Mouse (Mus musculus) v-Abl transformed pro-B cells (cell line): ENCODE data around the gene Lypd8.
"Not testable (repeated sequence)": the region's sequence is repeated elsewhere in the genome, so short reads cannot be mapped to it uniquely, and the experiment has no call there.

Experiments
- in situ Hi-C, 2 experiments: fragments of 400-800 bp; cut with MboI; formaldehyde crosslinking; loops; one replicate each; pipeline ENCODE4 v1.15.1; 2025; ENCODE audit not compliant: unreplicated experiment in 2 of 2

Lypd8 gene

GRCm38 (mm10) chr11:58378763-58379278 lies at the start of gene Lypd8:
Gene Lypd8 (plus strand): TSS chr11:58379043.
- in situ Hi-C loops: no loop called here

GRCm38 (mm10) chr11:58329906-58330275 lies 49.0 kb upstream of the Lypd8 start:
- in situ Hi-C loops: loop anchor here in 1 of 2 experiments (10.0 kb wide), 1 partner anchor 225 kb away; the partner anchor contains the start of gene Cnot8

DNA sequence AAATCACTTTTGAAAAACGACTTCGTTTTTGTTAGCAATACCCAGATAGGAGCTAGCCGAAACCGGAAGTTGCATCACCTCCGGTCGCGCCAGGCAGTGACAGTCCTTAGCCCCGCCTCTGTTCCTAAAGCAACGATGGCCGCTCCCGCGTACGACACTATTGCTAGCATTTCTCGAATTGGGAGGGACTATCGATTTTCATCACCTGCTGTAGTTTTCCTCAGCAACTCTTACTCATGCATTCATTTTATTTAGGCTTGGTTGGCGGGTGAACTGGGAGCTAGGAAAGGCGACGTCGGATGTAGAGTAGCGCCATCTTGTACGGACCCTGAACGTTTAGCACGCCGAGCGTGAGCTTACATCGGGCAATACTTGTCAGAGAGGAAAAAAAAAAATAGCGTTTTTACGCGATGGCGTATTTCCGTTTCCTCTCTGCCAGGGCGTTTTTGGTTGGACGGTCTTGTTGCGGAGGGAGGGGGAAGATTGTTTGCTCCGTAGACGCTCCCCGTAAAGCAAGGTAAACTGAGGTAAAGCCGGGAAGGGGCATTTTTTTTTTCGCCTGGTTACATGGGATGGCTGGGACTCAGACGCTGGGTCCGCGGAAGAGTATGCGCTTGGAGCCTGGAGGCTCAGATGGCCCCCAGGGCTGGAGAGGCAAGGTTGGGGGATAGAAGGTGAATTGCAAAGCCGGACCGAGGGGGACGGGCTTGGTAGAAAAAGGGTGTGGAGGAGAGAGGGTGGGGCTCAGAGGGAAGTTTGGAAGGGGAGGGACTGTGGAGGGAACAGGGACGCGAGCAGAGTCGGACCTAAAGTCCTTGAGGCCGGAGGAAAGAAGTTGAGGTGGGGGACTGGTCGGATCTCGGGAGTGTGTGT lies 48.3 kb upstream of the Lypd8 start, which contains the start of the genes Zfp672 and Sh3bp5l:
Zfp672 (minus strand) TSS at position 64 of the 873 bp plus-strand sequence.
Sh3bp5l (plus strand) TSS at position 449 of the 873 bp plus-strand sequence.
- in situ Hi-C loops: no loop called here

DNA sequence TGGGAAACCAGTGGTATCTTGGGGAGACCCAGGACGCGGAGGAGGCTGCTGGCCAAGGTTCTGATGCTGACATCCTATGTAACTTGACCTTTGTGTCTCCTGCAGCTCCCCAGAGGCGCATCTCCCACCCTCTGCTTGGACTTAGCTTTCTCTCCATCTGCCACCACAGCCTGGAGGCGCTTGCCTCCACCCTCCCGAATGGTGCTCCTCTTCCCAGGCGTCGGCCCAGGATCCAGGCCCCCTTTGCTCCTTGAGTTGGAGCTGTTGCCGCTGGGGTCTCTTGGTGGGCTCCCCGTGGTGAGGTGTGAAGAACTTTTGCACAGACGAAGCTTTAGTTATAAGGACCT lies 47.7 kb upstream of the Lypd8 start:
- in situ Hi-C loops: no loop called here

DNA sequence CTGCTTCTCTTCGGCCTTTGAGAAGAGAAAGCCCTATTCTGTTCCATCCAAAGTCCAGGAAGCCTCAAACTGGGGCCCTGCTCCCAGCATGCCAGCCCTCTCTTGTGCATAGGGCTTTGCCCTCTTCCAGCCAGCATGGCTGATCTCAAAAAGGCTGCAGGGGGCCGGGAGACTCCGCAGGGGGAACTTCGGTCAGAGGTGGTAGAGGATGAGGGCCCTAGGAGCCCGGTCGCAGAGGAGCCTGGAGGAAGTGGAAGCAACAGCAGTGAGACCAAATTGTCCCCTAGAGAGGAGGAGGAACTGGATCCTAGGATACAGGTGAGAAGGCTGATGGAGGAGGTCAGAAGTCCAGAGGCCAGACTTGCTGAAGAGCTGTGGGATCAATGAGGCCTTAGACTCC lies 47.3 kb upstream of the Lypd8 start:
- in situ Hi-C loops: no loop called here

- in situ Hi-C loops: no loop called here
Observed at GRCm38 (mm10) chr11:58334746-58335145, 44.1 kb upstream of the Lypd8 start.

- in situ Hi-C loops: no loop called here
Observed at GRCm38 (mm10) chr11:58346745-58347144, 32.1 kb upstream of the Lypd8 start.

DNA sequence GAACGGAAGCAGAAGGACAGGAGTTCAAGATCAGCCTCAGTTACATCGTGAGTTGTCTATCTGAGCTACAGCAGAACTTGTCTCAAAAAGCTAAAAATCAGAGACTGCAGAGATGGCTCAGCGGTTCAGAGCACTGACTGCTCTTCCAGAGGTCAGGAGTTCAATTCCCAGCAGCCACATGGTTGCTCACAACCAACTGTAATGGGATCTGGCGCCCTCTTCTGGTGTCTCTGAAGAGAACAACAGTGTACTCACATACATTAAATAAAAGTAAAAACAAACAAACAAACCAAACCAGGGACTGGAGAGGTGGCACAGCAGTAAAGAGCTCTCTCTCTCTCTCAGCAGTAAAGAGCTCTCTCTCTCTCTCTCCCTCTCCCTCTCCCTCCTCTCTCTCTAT lies 28.2 kb upstream of the Lypd8 start:
- in situ Hi-C loops: no loop called here

DNA sequence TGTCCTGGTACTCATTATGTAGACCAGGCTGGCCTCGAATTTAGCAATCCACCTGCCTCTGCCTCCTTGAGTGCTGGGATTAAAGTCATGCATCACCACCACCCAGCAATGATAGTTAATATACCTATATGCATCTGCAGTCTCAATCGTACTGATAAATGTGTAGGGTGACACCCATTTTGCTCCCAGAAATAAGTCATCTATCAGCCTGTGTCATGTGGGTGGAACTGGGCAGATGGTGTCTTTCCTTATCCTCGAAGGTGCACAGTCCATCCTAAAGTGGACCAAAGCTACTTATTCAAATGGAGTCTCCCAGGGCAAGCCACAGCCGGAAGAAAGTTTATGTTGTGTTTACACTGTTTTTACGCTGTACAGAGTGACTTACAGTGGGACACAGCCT lies 27.7 kb upstream of the Lypd8 start:
- in situ Hi-C loops: no loop called here

DNA sequence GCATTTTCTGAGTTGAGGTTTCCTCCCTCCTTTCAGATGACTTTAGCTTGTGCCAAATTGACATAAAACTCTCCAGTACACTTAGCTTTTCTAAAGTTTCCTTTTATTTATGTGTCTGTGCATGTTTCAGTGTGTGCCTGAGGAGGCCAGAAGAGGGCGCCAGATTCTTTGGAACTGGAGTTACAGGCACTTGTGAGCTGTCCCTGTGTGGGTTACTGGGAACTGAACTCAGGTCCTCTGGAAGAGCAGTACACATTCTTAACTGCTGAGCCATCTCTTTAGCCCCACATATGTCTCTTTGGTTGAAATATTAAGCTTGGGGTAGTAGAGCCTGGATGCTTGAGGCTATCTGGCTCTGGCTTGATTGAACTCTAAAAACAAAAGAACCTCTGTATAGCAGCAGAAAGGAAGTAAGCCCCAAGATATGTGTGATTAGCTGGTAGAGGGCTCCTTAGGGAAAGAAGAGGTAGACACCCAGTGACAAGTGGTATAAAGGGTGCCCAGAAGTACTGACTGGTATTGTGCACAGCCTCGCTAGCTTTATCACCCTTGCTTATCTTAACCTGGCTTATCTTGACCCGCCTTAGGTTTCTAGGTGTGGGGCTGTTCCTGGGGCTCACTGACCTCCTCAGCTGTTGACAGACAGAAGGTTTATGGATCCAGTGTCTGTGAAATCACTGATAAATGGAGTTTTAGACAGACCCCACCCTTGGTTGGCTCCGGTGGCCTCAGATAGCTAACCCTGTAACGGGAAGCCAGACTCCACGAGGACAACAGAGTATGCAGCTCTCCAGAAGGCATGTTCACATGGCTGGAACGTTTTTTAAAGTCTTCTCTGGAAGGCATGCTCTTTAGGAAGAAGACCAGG lies 25.9 kb upstream of the Lypd8 start:
- in situ Hi-C loops: no loop called here

- in situ Hi-C loops: no loop called here
Observed at GRCm38 (mm10) chr11:58353709-58354108, 25.1 kb upstream of the Lypd8 start.

DNA sequence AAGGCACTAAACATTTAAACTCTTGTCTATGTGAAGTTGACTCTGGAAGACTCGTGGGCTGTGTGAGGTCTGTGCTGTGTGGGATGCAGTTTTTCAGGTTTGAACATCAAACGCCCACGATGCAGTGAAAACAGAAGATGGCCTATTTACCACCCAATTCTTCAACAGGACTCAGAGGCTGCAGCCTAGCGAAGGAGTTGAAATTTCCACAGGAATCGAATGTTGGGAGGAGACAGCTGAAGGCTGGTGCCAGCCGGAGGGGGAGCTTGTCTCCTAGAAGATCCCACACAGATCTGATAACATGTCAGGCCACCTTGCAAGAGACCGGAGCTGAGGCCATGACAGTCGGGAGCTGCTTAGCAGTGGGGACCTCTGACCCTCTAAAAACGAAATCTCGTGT lies 24.4 kb upstream of the Lypd8 start:
- in situ Hi-C loops: no loop called here

GRCm38 (mm10) chr11:58354927-58355326 lies 23.9 kb upstream of the Lypd8 start:
- in situ Hi-C loops: no loop called here

DNA sequence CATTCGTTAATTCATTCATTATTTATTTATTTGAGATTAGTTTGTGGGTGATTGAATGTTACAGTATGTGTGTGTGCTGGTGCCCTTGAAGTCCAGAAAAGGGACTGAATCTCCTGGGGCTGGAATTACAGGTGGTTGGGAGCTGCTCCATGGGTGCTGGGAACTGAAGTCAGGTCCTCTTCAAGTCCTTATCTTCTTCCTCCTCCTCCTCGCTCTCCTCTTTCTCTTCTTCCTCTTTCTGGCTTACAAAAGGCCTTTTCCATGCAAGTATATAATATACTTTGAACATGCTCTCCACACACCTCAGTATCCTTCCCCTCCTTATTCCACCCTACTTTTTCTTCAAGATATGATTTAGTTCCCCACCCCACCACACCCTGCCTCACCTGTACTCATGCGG lies 21.8 kb upstream of the Lypd8 start:
- in situ Hi-C loops: no loop called here

DNA sequence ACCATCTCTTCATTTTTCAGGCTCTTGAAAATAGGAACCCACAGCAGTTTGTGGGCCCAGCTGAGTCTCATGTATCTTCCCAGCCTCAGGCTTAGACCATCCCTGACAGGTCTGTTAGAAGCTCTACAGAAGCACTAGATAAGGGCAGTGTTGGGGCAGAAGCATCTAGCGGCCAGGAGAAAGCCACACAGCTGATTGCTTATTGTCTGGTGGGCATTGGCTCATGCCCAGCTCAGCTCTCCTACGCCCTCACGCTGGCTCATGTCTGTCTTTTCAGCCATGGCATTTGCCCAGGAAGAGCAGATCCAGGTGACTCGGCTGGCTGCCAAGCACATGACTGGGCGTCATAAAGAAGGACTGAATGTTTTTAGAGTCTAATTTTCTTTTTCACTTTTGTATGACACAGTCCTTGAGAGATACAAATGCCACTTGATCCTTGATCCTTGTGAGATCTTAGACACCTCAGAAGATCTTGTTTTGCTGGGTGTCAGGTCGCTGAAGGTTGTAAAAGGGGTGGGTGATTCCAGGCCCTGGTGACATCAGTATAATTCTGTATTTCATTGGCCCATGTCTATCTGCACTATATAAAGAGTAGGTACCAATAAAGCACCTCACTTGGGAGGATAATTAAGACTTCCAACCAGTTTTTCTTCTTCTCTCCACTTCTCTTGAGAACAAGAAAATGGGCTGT lies 20.9 kb upstream of the Lypd8 start:
- in situ Hi-C loops: no loop called here

- in situ Hi-C loops: not testable (repeated sequence)
Observed at GRCm38 (mm10) chr11:58362562-58362961, 16.3 kb upstream of the Lypd8 start.

DNA sequence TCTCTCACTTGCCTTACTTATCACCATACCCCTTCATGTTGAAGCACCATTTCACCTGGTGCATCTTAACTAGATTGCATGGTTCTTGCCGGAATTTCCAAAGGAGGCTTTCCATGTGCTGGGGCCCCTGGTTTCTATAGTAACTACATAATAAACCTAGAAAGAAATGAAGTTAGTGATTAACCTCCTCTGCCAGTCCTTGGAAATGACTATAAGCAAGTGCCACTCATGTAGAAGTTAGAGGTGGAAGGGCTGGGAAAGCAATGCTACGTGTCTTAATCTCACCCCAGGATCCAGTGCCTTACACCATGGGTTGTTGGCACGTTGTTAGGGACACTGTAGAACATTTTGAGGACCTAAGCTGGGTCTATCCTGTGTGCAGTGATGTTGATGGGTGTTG lies 14.4 kb upstream of the Lypd8 start:
- in situ Hi-C loops: no loop called here

GRCm38 (mm10) chr11:58366191-58366590 lies 12.7 kb upstream of the Lypd8 start:
- in situ Hi-C loops: not testable (repeated sequence)

GRCm38 (mm10) chr11:58377273-58377672 lies 1.6 kb upstream of the Lypd8 start:
- in situ Hi-C loops: no loop called here

DNA sequence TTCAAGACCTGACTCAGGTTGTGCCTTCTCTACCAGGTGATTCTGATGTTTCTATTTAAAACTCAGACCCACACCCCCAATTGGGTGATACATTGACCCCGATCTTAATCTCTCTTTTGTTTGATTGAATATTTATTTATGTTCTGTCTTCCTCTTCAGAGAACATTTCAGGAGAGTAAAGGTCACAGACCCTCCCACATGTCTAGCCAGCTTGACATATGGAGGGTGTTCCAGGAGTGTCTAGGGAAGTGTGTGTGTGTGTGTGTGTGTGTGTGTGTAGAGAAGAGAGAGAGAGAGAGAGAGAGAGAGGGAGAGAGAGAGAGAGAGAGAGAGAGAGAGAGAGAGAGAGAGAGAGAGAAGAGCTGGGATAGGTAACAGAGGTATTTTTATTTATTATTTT lies 1.2 kb upstream of the Lypd8 start:
- in situ Hi-C loops: no loop called here

- in situ Hi-C loops: no loop called here
Observed at GRCm38 (mm10) chr11:58379516-58379915, 673 bp downstream of the Lypd8 start.
